Mouse (Mus musculus) ES-E14 (cell line): Measurements from ENCODE around the gene Alppl2.

ENCODE experiments used
- CHD2 ChIP-seq: IDR thresholded peaks from 2 replicates; pipeline ENCODE4 v1.6.1; 2014; ENCODE audit warnings: mild to moderate bottlenecking, low read depth, low read length, inconsistent platforms
- HCFC1 ChIP-seq: IDR thresholded peaks from 2 replicates; pipeline ENCODE4 v1.6.1; 2012; ENCODE audit warnings: low read length, inconsistent platforms, borderline replicate concordance; ENCODE audit not compliant: insufficient read depth
- MAFK ChIP-seq: IDR thresholded peaks from 2 replicates; pipeline ENCODE4 v1.6.1; 2014; ENCODE audit warnings: mild to moderate bottlenecking, low read depth, low read length, inconsistent platforms; ENCODE audit not compliant: insufficient read depth

- TF ChIP-seq HCFC1, result no peak
- TF ChIP-seq MAFK, result no peak
- no peak for TF ChIP-seq CHD2
Measured at GRCm38 (mm10) chr1:87050700-87051099, 39.0 kb downstream of the Alppl2 start.
